Mouse (Mus musculus) stomach, postnatal 0 days (tissue): ENCODE measurements around the gene 1700014D04Rik.

Experiments
- CTCF ChIP-seq: IDR thresholded peaks from 2 replicates; pipeline ENCODE4 v1.5.1; 2016; ENCODE audit warnings: antibody characterized with exemption, low read depth, mild to moderate bottlenecking, moderate library complexity
- EP300 ChIP-seq: optimal IDR thresholded peaks from 2 replicates; pipeline ENCODE3; 2016; ENCODE audit warnings: antibody characterized with exemption

DNA sequence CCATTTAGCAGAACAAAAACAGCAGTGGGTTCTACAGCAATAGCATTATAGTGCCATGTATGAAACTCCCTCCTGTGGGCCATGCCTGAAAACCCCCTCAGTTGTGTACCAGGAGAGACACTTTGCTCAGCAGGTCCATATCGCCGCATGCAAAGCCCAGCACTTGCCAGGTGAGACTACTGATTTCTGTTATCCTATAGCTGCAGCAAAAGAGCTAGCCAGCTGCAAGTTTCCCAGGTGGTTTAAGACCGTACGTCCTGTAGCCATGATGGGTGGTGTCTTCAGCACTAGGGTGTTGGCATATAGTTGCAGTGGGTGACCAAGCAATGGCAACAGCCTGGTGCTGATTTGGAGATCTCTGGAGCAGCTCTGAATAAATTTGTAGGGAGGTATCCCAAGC lies 7.2 kb downstream of the 1700014D04Rik start:
- TF ChIP-seq EP300, result no peak
- TF ChIP-seq CTCF, result no peak
